Mouse (Mus musculus) heart, embryonic 11.5 days (tissue): ENCODE measurements around the gene Trip10. TPM values are rescaled to one million over a fixed set of nuclear protein-coding genes. Genes with fewer than 3 reads are reported as not detected.
A peak's percentile ranks its signal among the peaks of the same experiment; 100 is the strongest.

ENCODE experiments used
- ATAC-seq: fragments of 200-750 bp; cut with Nextera tagmentation; replicated peaks from 2 replicates; pipeline ENCODE4 v1.8.0; 2017; ENCODE audit warnings: moderate library complexity; ENCODE audit not compliant: insufficient number of reproducible peaks, low FRiP score, low TSS enrichment
- H3K27ac ChIP-seq: fragments of 300-500 bp; sonication (generic); 2 replicates; pipeline ENCODE4 v1.5.1; 2014; ENCODE audit warnings: mild to moderate bottlenecking, low read depth, low read length
- H3K27me3 ChIP-seq: fragments of 300-500 bp; sonication (generic); 2 replicates; pipeline ENCODE4 v1.6.1; 2014; ENCODE audit warnings: mild to moderate bottlenecking, low read length, mixed read lengths; ENCODE audit not compliant: control insufficient read depth, insufficient read depth
- H3K36me3 ChIP-seq: fragments of 300-500 bp; sonication (generic); 2 replicates; pipeline ENCODE4 v1.6.1; 2014; ENCODE audit warnings: mild to moderate bottlenecking, low read length, moderate library complexity, mixed read lengths; ENCODE audit not compliant: control insufficient read depth, insufficient read depth
- H3K4me1 ChIP-seq: fragments of 300-500 bp; sonication (generic); 2 replicates; pipeline ENCODE4 v1.6.1; 2014; ENCODE audit warnings: low read length; ENCODE audit not compliant: control insufficient read depth, insufficient read depth
- H3K4me2 ChIP-seq: fragments of 300-500 bp; sonication (generic); 2 replicates; pipeline ENCODE4 v1.6.1; 2014; ENCODE audit warnings: mild to moderate bottlenecking, moderate library complexity
- H3K4me3 ChIP-seq: fragments of 300-500 bp; sonication (generic); 2 replicates; pipeline ENCODE4 v1.5.1; 2014; ENCODE audit warnings: low read depth, low read length
- H3K9ac ChIP-seq: fragments of 300-500 bp; sonication (generic); 2 replicates; pipeline ENCODE4 v1.6.1; 2014; ENCODE audit warnings: mild to moderate bottlenecking, low read depth, low read length, moderate library complexity
- H3K9me3 ChIP-seq: fragments of 300-500 bp; sonication (generic); replicated peaks from 2 replicates; pipeline ENCODE4 v1.6.1; 2016; ENCODE audit warnings: low read length; ENCODE audit not compliant: control insufficient read depth
- WGBS: fragments of 180-500 bp; shearing (Covaris S2); extraction: QIAGEN DNeasy Blood & Tissue Kit; methylation state at CpG from one replicate; pipeline ENCODE4 v1.1.7; 2014; ENCODE audit not compliant: insufficient replicate concordance; 5-methylcytosine and 5-hydroxymethylcytosine counted together
- polyA plus RNA-seq: library from polyadenylated mRNA; unstranded; fragments of >200 nt; fragmentation: Nextera tagmentation; extraction: Ambion mirVana; gene quantifications from 2 replicates; pipeline ENCODE4 v1.2.1, GENCODE M21; 2014

The Trip10 gene
- 35.1 and 36.9 TPM in 2 replicates for polyA plus RNA-seq

- Histone ChIP-seq H3K4me2 (peak within 1 kb of the TSS; percentile 94), H3K9me3 (no peaks in the 10 kb centered on the region), H3K4me1 (peaks cover 10% of the 10 kb centered on the region), H3K9ac (peak within 1 kb of the TSS; percentile 85), H3K27ac (peak within 1 kb of the TSS; percentile 89), H3K36me3 (peaks cover 12% of the 10 kb centered on the region), H3K4me3 (peak within 1 kb of the TSS; percentile 81), H3K27me3 (no peaks in the 10 kb centered on the region)
- 1% methylated on average over 52 of the region's 52 CpGs for WGBS
- peak; percentile 66 for ATAC-seq
Observed at GRCm38 (mm10) chr17:57249186-57250181, at the start of gene Trip10. Gene Trip10 (plus strand): TSS chr17:57249455.

- Histone ChIP-seq H3K9ac (no peak overlapping the region), H3K4me3 (no peak overlapping the region), H3K27me3 (no peaks in the 10 kb centered on the region), H3K9me3 (no peaks in the 10 kb centered on the region), H3K4me1 (no peaks in the 10 kb centered on the region), H3K36me3 (no peaks in the 10 kb centered on the region), H3K4me2 (no peak overlapping the region), H3K27ac (no peak overlapping the region)
- 72% methylated on average over 10 of the region's 10 CpGs for WGBS
- ATAC-seq, result no peak
Observed at GRCm38 (mm10) chr17:57201841-57202724, 47.2 kb upstream of the Trip10 start.

GRCm38 (mm10) chr17:57207938-57208337 is 41.3 kb upstream of the Trip10 start:
- ATAC-seq, result no peak
- H3K9ac ChIP-seq, result no peak overlapping the region
- H3K4me1 ChIP-seq, result no peaks in the 10 kb centered on the region
- no peaks in the 10 kb centered on the region for H3K27me3 ChIP-seq
- H3K36me3 ChIP-seq, result no peaks in the 10 kb centered on the region
- H3K4me2 ChIP-seq, result no peak overlapping the region
- H3K4me3 ChIP-seq, result no peak overlapping the region
- H3K9me3 ChIP-seq, result no peaks in the 10 kb centered on the region
- WGBS, result 78% methylated on average over 3 of the region's 3 CpGs
- no peak overlapping the region for H3K27ac ChIP-seq

- Histone ChIP-seq H3K36me3 (no peaks in the 10 kb centered on the region), H3K27me3 (no peaks in the 10 kb centered on the region), H3K4me2 (no peak overlapping the region), H3K27ac (no peak overlapping the region), H3K4me1 (no peaks in the 10 kb centered on the region), H3K4me3 (no peak overlapping the region), H3K9me3 (no peaks in the 10 kb centered on the region), H3K9ac (no peak overlapping the region)
- no peak for ATAC-seq
- 66% methylated on average over 4 of the region's 4 CpGs for WGBS
Observed at GRCm38 (mm10) chr17:57209330-57209729, 39.9 kb upstream of the Trip10 start.

- ATAC-seq, result no peak
- Histone ChIP-seq H3K4me1 (no peaks in the 10 kb centered on the region), H3K36me3 (no peaks in the 10 kb centered on the region), H3K27ac (no peak overlapping the region), H3K4me2 (no peak overlapping the region), H3K9me3 (no peaks in the 10 kb centered on the region), H3K9ac (no peak overlapping the region), H3K4me3 (no peak overlapping the region), H3K27me3 (0 out of 2 replicates have a peak, but pooled peaks cover 2% of the 10 kb centered on the region)
- WGBS, result 57% methylated on average over 9 of the region's 9 CpGs
Observed at GRCm38 (mm10) chr17:57211501-57211900, 37.8 kb upstream of the Trip10 start.

GRCm38 (mm10) chr17:57214676-57215387 is 34.4 kb upstream of the Trip10 start:
- H3K9me3 ChIP-seq, result no peaks in the 10 kb centered on the region
- no peak overlapping the region for H3K4me2 ChIP-seq
- H3K27me3 ChIP-seq, result 0 out of 2 replicates have a peak, but pooled peaks cover 2% of the 10 kb centered on the region
- H3K4me1 ChIP-seq, result no peaks in the 10 kb centered on the region
- H3K4me3 ChIP-seq, result no peak overlapping the region
- H3K27ac ChIP-seq, result no peak overlapping the region
- 36% methylated on average over 13 of the region's 13 CpGs for WGBS
- H3K9ac ChIP-seq, result no peak overlapping the region
- no peak for ATAC-seq
- no peaks in the 10 kb centered on the region for H3K36me3 ChIP-seq

- WGBS, result 66% methylated on average over 12 of the region's 12 CpGs
- no peak for ATAC-seq
- Histone ChIP-seq H3K9ac (no peak overlapping the region), H3K4me1 (no peaks in the 10 kb centered on the region), H3K4me3 (no peak overlapping the region), H3K4me2 (no peak overlapping the region), H3K9me3 (no peaks in the 10 kb centered on the region), H3K36me3 (no peaks in the 10 kb centered on the region), H3K27ac (no peak overlapping the region), H3K27me3 (0 out of 2 replicates have a peak, but pooled peaks cover 2% of the 10 kb centered on the region)
Observed at GRCm38 (mm10) chr17:57218335-57218900, 30.8 kb upstream of the Trip10 start.
